In genomic region chr6:17224852-17225251, GRCm38 (mm10) we compare ENCODE assay signal across 9 mouse cellular contexts. TPM values are rescaled to one million over a fixed set of nuclear protein-coding genes. Genes with fewer than 3 reads are reported as not detected.
DNase-seq lines count a peak whose midpoint lies in the region; ATAC-seq and TF ChIP-seq lines count a peak whose summit lies in the region.
"Had no signal": no experiment of that assay in that cellular context is flagged by ENCODE, and none has a peak within 500 bp of the region (broad histone marks: within the 10 kb centered on the region; RNA-seq: fewer than 3 reads in every experiment).

No protein-coding gene starts in this region.

- H3K4me3 ChIP-seq in gastrocnemius, adult 2 months = no peak overlapping the region
- H3K4me3 ChIP-seq: hindbrain, embryonic 12.5 days had no signal

- peak overlapping the region; percentile 73 for H3K27ac ChIP-seq in gastrocnemius, adult 2 months
- H3K27ac ChIP-seq: hindbrain, embryonic 12.5 days had no signal

- intact Hi-C loops in gastrocnemius, adult 2 months (cut with DNase I) = no loop called here

- no peak for ATAC-seq in granulocyte monocyte progenitor cell, adult 5-6 weeks (replicated peaks; ENCODE audit: poor library complexity, severe bottlenecking)

- TF ChIP-seq CTCF in gastrocnemius, adult 2 months (IDR thresholded peaks at IDR 0.05) = no peak

- DNase-seq in 3134 (ENCODE audit: extremely low read depth, insufficient read length, low spot score) = peak; percentile 73
- peak; percentile 100 for DNase-seq in 3T3-L1 (ENCODE audit: low read depth, low spot score)
- peak; percentile 42 for DNase-seq in gastrocnemius, adult 2 months
- peak; percentile 54 for DNase-seq in kidney, postnatal 10 days
- DNase-seq in left cerebral cortex, adult 9 months (ENCODE audit: low spot score in 2 of 2) = no peak
- DNase-seq in natural killer cell, adult 2 months (ENCODE audit: low spot score in 2 of 2) = no peak
- DNase-seq: cerebellum, adult 8-10 months had no signal

RNA-seq across cellular contexts. Expression of gene Cav2, which starts 56.1 kb away (rescaled TPM):
- total RNA-seq in gastrocnemius, adult 2 months (2021) = 10 to 100 TPM; 13.8 to 24.2 TPM
- total RNA-seq in granulocyte monocyte progenitor cell, adult 5-6 weeks (2014; fragmentation: Nextera tagmentation) = 1.1 and 1.5 TPM in 2 replicates
- 0.57 and 0.82 TPM in 2 replicates for total RNA-seq in granulocyte monocyte progenitor cell, adult 5-6 weeks (2017)

Comparison
In these comparisons a context has a peak if more than half of its experiments do, and no peak if none do; other contexts are left out.
1. DNase-seq: peak in 3134 (single experiment), 3T3-L1 (single experiment), gastrocnemius, adult 2 months (single experiment) and kidney, postnatal 10 days (single experiment); none in left cerebral cortex, adult 9 months (0 of 2) and natural killer cell, adult 2 months (0 of 2).
2. RNA of gene Cav2, which starts 56.1 kb away (total RNA-seq): 13.8 to 24.2 TPM in gastrocnemius, adult 2 months; 0.57 to 1.5 TPM in granulocyte monocyte progenitor cell, adult 5-6 weeks; every median in the first group is over 4 times any median in the second.